Mouse (Mus musculus): ENCODE results near the gene Klhl29. TPM values are rescaled to one million over a fixed set of nuclear protein-coding genes. Genes with fewer than 3 reads are reported as not detected.

Klhl29 gene
- total RNA-seq, 2 experiments from 2014 or later, result 39.0 to 44.3 TPM

- intact Hi-C loops (cut with DNase I), result loop anchor here (5.0 kb wide), 1 partner anchor 110 kb away; no protein-coding TSS in a partner anchor
- DNase-seq (ENCODE audit: low spot score in 2 of 2), result no peak
Measured at GRCm38 (mm10) chr12:5267271-5268187, 108.0 kb downstream of the Klhl29 start.

DNA sequence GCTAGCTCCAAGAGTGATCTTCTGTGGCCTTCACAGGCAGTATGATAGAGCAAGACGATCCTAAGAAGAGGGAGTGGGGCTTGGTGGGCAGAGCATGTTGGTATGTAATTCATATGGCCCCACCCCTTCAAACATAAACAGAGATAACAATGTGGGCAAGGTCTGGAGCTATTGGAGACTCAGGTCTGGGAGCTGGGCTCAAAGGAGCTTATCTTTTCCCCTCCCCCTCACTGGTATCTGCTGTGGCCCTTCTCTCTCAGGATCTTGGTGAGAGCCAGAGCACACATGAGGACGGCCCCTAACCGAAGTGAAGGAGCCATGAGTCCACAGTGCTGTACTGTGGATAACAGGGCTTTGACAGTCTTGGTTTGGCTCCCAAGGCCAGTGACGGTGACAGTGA is 108.7 kb downstream of the Klhl29 start:
- intact Hi-C loops (cut with DNase I), result loop anchor here (5.0 kb wide), 1 partner anchor 109 kb away; no protein-coding TSS in a partner anchor
- no peak for DNase-seq (ENCODE audit: low spot score in 2 of 2)

DNA sequence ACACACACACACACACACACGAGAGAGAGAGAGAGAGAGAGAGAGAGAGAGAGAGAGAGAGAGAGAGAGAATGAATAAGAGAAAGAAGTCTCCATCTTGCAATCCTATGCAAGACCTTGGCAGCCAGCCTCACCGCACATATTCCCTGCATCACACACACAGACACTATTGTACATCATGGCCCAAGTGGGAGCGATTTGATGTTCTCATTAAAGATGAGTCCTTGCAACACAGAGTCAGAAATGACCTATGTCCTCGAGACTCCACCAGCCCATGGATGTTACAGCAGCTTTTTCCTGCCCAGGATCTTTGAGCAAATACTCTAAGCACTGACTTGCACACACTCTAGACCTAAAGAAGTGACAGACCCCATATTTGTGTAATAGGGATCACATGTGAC is 114.0 kb downstream of the Klhl29 start:
- no peak for DNase-seq (ENCODE audit: low spot score in 2 of 2)
- intact Hi-C loops (cut with DNase I), result no loop called here

DNA sequence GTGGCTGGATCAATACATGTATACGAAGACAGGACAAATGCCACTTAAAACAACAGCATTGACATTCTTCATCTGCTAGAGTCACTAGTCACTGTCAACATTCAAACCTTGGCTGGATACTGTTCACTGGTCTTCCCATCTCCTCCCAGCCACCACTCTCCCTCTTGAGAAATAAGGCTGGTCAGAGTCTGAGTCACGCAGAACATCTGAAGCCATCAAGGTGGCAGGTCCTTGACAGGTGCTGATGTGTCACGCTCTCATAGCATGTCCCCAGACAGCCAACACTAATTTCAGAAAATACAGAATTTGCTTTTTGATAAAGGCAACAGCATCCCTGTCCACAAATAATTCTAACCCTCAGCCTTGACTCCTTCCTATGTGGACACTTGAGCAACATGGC is 116.7 kb downstream of the Klhl29 start:
- intact Hi-C loops (cut with DNase I), result no loop called here
- DNase-seq (ENCODE audit: low spot score in 2 of 2), result no peak

- intact Hi-C loops (cut with DNase I), result no loop called here
- no peak for DNase-seq (ENCODE audit: low spot score in 2 of 2)
Measured at GRCm38 (mm10) chr12:5257174-5257573, 118.3 kb downstream of the Klhl29 start.

GRCm38 (mm10) chr12:5255079-5255478 is 120.4 kb downstream of the Klhl29 start:
- DNase-seq (ENCODE audit: low spot score in 2 of 2), result no peak
- intact Hi-C loops (cut with DNase I), result no loop called here

DNA sequence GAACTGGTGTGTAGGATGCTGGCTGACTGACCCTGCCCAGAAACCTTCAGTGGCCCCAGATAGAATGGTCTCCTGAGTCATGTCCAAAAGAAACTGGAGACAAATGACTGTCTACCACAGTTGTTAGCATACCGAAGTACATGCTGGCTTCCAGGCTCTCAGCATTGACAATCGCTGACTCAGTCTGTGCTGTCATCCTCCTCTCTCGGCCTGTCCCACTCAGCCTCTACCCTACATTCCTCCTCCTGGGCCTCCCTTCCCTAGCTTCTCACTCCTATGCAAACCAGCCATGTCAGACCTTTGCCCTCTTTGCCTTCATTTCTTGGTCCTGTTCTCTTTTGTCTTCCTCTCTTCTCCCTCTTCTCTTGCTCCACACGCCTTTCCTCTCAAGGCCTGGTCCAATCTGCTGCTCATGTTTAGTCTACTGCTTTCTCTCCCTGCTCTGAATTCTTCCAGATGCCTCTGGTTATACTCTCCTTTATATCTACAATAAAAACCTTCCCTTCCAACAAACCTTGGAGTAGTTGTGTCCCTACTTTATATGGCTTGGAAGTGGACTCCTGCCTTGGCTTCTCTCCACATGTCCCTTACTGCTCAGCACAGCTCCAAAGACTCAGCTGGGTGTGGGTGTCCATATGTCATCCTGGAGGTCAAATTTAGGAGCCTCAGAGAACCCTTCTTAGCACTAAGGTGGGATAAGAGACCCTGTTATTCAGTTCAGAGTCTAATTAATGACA is 121.1 kb downstream of the Klhl29 start:
- DNase-seq (ENCODE audit: low spot score in 2 of 2), result no peak

DNA sequence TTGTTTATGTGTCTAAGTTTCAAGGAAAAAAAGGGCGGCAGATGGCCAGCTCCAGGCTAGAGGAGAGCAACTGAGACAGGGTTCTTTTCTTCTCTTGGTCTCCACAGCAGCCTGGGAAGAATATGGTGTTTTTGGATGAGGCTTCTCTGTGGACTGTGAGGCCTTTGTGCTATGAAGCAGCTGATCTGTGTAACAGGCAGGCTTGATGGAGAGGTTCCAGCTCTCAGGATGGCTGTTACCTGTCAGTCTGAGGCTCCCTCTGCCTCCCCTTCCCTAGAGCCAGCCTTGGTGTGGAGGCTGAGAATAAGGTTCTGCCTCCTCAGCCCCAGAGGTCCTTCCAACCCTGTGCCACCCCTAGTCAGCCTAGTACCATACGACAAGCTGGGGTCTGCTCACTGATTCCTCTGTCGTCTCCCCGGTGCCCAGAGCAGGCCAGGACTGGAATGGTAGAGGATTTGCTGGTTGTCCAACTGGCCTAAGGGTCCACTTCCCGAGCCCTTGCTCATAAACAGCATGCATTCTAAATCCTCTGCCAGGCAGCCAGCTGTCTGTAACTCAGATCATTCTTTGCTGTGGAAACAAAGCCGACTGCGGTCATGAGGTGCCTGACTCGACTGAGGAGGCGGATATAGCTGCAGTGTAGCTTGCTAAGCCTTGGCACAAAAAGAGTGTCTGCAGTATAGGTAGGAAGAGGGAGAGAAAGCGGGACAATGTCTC is 122.0 kb downstream of the Klhl29 start:
- DNase-seq (ENCODE audit: low spot score in 2 of 2), result no peak
- intact Hi-C loops (cut with DNase I), result no loop called here

More for the DNA sequence above, 121.1 kb downstream of the Klhl29 start:
- intact Hi-C loops (cut with DNase I), result no loop called here

- intact Hi-C loops (cut with DNase I), result no loop called here
- no peak for DNase-seq (ENCODE audit: low spot score in 2 of 2)
Measured at GRCm38 (mm10) chr12:5252569-5252968, 122.9 kb downstream of the Klhl29 start.

GRCm38 (mm10) chr12:5250042-5250441 is 125.4 kb downstream of the Klhl29 start:
- DNase-seq (ENCODE audit: low spot score in 2 of 2), result no peak
- intact Hi-C loops (cut with DNase I), result no loop called here

- intact Hi-C loops (cut with DNase I), result no loop called here
- no peak for DNase-seq (ENCODE audit: low spot score in 2 of 2)
Measured at GRCm38 (mm10) chr12:5249068-5249467, 126.4 kb downstream of the Klhl29 start.

- DNase-seq (ENCODE audit: low spot score in 2 of 2), result no peak
- intact Hi-C loops (cut with DNase I), result no loop called here
Measured at GRCm38 (mm10) chr12:5247505-5247904, 128.0 kb downstream of the Klhl29 start.

GRCm38 (mm10) chr12:5246721-5247341 is 128.7 kb downstream of the Klhl29 start:
- intact Hi-C loops (cut with DNase I), result no loop called here
- DNase-seq (ENCODE audit: low spot score in 2 of 2), result peak in 1 of 2 experiments; percentile 62

GRCm38 (mm10) chr12:5246193-5246621 is 129.3 kb downstream of the Klhl29 start:
- DNase-seq (ENCODE audit: low spot score in 2 of 2), result no peak
- intact Hi-C loops (cut with DNase I), result no loop called here

- intact Hi-C loops (cut with DNase I), result no loop called here
- no peak for DNase-seq (ENCODE audit: low spot score in 2 of 2)
Measured at GRCm38 (mm10) chr12:5245207-5245597, 130.3 kb downstream of the Klhl29 start.

DNA sequence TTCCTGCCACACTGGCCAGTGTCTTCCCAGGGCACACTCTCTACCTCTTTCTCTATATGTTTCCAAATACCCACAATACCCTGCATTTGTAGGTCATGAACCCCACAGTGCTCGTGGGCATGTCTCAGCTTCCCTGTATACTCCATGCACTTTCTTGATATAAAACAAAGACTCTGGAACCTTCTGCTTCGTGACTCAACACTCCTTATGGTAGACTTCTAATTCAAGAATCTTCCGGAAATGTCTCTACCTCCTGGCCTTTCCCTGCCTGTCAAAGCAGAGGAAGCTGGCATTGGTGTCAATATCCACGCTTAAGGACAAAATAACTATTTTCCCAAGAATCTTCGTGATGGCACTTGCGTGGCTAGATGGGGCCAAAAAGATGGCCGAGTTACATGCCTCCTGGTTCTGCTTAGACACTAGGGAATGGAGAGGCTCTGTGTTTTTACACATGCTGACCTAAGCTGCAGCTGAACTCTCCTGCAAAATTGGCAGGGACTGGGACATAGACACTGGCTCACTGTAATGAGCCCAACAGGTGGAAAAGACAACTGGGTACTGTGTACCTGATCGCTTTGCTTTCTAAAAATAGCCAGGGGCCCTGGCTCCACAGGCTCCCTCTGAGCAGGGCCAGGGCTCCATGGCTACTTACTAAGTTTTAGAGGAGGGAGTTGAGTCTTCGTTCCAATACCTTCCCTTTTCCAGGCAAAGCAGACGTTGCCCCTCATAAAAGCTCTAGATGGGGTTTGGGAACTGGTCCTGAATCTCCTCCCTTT is 130.9 kb downstream of the Klhl29 start:
- intact Hi-C loops (cut with DNase I), result no loop called here
- DNase-seq (ENCODE audit: low spot score in 2 of 2), result no peak

DNA sequence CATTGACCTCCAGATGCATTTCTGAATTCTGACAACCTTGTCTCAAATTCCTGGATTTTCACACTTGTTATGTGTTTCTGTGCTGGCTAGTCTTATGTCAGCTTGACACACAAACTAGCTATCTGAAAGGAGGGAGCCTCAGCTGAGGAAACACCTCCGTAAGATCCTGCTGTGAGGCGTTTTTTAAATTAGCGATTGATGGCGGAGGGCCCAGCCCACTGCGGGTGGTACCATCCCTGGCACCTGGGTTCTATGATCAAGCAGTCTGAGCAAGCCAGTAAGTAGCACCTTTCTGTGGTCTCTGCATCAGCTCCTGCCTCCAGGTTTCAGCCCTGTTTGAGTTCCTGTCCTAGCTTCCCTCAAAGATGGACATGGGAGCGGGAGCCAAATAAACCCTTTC is 131.6 kb downstream of the Klhl29 start:
- no peak for DNase-seq (ENCODE audit: low spot score in 2 of 2)
- intact Hi-C loops (cut with DNase I), result no loop called here

DNA sequence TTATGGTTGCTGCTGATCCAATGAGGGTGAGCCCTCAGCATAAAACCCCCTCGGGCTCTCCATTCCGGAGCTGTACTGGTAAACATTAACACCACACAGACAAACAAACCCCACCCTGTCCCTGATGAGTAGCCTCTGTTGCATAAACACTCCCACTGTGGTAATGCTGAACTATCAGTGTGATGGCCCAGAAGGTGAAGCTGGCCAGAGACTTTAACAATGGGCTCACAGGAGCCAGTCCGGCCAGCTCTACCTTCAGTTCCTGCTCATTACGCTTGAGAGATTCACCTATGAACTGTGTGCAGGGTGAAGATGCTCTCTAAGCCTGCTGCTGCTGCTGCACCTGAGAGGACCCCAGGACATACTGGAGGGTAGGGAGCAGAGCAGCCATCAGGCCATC is 132.0 kb downstream of the Klhl29 start:
- no peak for DNase-seq (ENCODE audit: low spot score in 2 of 2)
- intact Hi-C loops (cut with DNase I), result no loop called here

Measured in left cerebral cortex, postnatal 14 days (tissue).